Mouse (Mus musculus) B cell, adult 67 days (primary cell): ENCODE measurements around the gene Tmprss13. TPM values are rescaled to one million over a fixed set of nuclear protein-coding genes. Genes with fewer than 3 reads are reported as not detected.

Experiments
- total RNA-seq, 2 experiments: library from RNA; stranded (reverse); gene quantifications; 4 replicates each; pipeline ENCODE4 v1.2.4; 2023

Gene Tmprss13
- under 1 TPM; 0.56 to 0.70 TPM for total RNA-seq

GRCm38 (mm10) chr9:45318855-45319254 lies at the start of gene Tmprss13:
TSS of gene Tmprss13 (plus strand) at chr9:45319100.

GRCm38 (mm10) chr9:45370117-45370561 lies 51.2 kb downstream of the Tmprss13 start, which contains the start of gene Fxyd6:
TSS of gene Fxyd6 (plus strand) at chr9:45370185.

Other genes with a start within 250 kb of the Tmprss13 start
- 10 to 100 TPM; 26.2 to 30.4 TPM for gene Jaml, start 239.9 kb upstream of the Tmprss13 start, total RNA-seq
- gene Scn2b, start 201.3 kb upstream of the Tmprss13 start, total RNA-seq, result 1 to 10 TPM in 1 of 2 experiments, under 1 TPM in 1; 0.53 to 1.2 TPM
- under 1 TPM; 0.47 to 0.49 TPM for gene Scn4b, start 180.7 kb upstream of the Tmprss13 start, total RNA-seq
- not detected for gene BC049352, start 137.1 kb upstream of the Tmprss13 start, total RNA-seq
- not detected for gene Tmprss4, start 115.0 kb upstream of the Tmprss13 start, total RNA-seq
- gene Il10ra, start 50.0 kb upstream of the Tmprss13 start, total RNA-seq, result 100 to 1,000 TPM; 161 to 178 TPM
- gene Fxyd6, start 51.1 kb downstream of the Tmprss13 start, total RNA-seq, result not detected
- gene Fxyd2, start 80.6 kb downstream of the Tmprss13 start, total RNA-seq, result not detected
- not detected for gene Dscaml1, start 107.5 kb downstream of the Tmprss13 start, total RNA-seq